Mouse (Mus musculus): ENCODE measurements around the gene Ehd2.

DNA sequence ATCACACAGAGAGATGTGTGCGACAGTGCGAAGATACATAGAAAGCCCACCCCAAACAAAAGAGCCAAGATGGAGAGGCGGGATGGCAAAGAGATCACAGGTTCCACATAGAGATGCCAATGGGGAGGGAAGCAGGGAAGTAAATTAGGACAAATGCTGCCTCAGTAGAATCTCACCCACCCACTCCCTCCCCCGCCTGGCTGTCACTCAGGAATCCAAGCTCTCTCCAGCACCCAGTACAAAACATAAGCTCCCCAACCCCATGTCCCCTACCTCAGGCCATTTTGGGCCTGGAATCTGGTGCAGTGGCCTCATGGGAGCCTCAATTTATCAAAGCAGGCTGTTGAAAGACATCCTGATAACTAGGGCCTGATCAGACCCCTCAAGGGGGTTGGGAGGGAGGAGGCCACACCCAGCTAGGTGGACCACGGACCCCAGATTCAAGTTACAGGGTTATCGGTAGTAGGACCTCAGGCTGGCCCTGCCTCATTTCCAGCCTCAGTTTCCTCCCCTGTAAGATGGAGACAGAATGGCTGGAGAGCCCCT, 46.6 kb downstream of the Ehd2 start:
- TF ChIP-seq CTCF (conservative IDR thresholded peaks at IDR 0.05; ENCODE audit: insufficient read depth, insufficient read length, low read depth, low read length) (no peak), POLR2A (IDR thresholded peaks at IDR 0.05; ENCODE audit: low read depth, low read length) (no peak)
